Mouse (Mus musculus) spleen, adult 2 months (tissue): ENCODE results near the gene Rbfox1.

Experiments used
- CTCF ChIP-seq: fragments of 200-500 bp; IDR thresholded peaks from 2 replicates; pipeline ENCODE4 v1.5.1; 2011; ENCODE audit warnings: mild to moderate bottlenecking, inconsistent platforms; ENCODE audit not compliant: insufficient read depth, insufficient read length, insufficient replicate concordance; ENCODE audit errors: extremely low read depth
- POLR2A ChIP-seq: fragments of 200-500 bp; IDR thresholded peaks from 2 replicates; pipeline ENCODE4 v1.6.1; 2011; ENCODE audit warnings: low read depth, low read length, inconsistent platforms

DNA sequence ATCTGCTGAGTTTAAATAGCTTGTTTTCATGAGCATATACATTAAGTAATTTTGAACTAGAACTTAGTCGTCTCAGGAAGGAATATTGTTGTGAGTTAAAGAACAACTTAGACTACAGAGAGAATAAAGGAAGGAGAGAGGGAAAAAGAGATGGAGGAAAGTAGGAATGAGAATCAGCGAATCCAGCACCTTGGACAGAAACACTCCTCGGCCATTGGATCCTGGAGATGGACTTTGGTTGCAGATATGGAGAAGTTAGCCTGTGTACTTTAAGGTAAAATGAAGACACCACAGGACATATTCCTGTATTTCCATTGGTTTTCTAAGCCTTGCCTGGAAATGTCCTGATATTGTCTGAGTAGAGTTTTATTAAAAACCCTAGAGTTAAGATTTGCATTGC, 1045.6 kb downstream of the Rbfox1 start:
- TF ChIP-seq CTCF: no peak
- TF ChIP-seq POLR2A: no peak
